Mouse (Mus musculus) C2C12 (cell line): ENCODE measurements at regions not wholly inside any gene's neighbourhood (a gene's known extent, or its start where the extent isn't known, plus 50 kb on each side); places are given as distances from the start of the nearest gene placed in this dataset.

ENCODE experiments used
- CTCF ChIP-seq: IDR thresholded peaks from one replicate; pipeline ENCODE4 v1.5.1; 2011; ENCODE audit not compliant: control insufficient read depth, insufficient read depth, insufficient read length
- MYOG ChIP-seq: IDR thresholded peaks from one replicate; pipeline ENCODE4 v1.6.1; 2011; ENCODE audit not compliant: control insufficient read depth, insufficient read length; ENCODE audit errors: extremely low read depth

- TF ChIP-seq CTCF, result no peak
- TF ChIP-seq MYOG, result no peak
Measured at GRCm38 (mm10) chr12:51101636-51102035, 246.2 kb upstream of the G2e3 start.
